Mouse (Mus musculus) forebrain, embryonic 11.5 days (tissue): ENCODE data around the gene Prl3a1. TPM values are rescaled to one million over a fixed set of nuclear protein-coding genes. Genes with fewer than 3 reads are reported as not detected.

Source experiments
- ATAC-seq: fragments of 200-750 bp; cut with Nextera tagmentation; replicated peaks from 2 replicates; pipeline ENCODE4 v1.8.0; 2017; ENCODE audit warnings: moderate TSS enrichment; ENCODE audit not compliant: low FRiP score
- DNase-seq: peaks from one replicate; pipeline ENCODE4 v3.0.0-alpha.2; 2017; ENCODE audit warnings: low spot score
- H3K27ac ChIP-seq: fragments of 300-500 bp; sonication (generic); 2 replicates; pipeline ENCODE4 v1.5.1; 2014; ENCODE audit warnings: low read depth, low read length
- H3K27me3 ChIP-seq: fragments of 300-500 bp; sonication (generic); 2 replicates; pipeline ENCODE4 v1.6.1; 2014; ENCODE audit warnings: mild to moderate bottlenecking, low read length, mixed read lengths; ENCODE audit not compliant: control insufficient read depth, insufficient read depth
- H3K36me3 ChIP-seq: fragments of 300-500 bp; sonication (generic); 2 replicates; pipeline ENCODE4 v1.6.1; 2014; ENCODE audit warnings: mild to moderate bottlenecking, low read length, moderate library complexity, mixed read lengths; ENCODE audit not compliant: control insufficient read depth, insufficient read depth
- H3K4me1 ChIP-seq: fragments of 300-500 bp; sonication (generic); replicated peaks from 2 replicates; pipeline ENCODE4 v1.6.1; 2014; ENCODE audit warnings: low read length, mixed read lengths; ENCODE audit not compliant: control insufficient read depth, insufficient read depth
- H3K4me2 ChIP-seq: fragments of 300-500 bp; sonication (generic); 2 replicates; pipeline ENCODE4 v1.6.1; 2014; ENCODE audit warnings: low read depth, mild to moderate bottlenecking, low read length, moderate library complexity, mixed read lengths; ENCODE audit not compliant: severe bottlenecking
- H3K4me3 ChIP-seq: fragments of 300-500 bp; sonication (generic); 2 replicates; pipeline ENCODE4 v1.5.1; 2014; ENCODE audit warnings: low read depth, low read length
- H3K9ac ChIP-seq: fragments of 300-500 bp; sonication (generic); 2 replicates; pipeline ENCODE4 v1.6.1; 2014; ENCODE audit warnings: low read length
- H3K9me3 ChIP-seq: fragments of 300-500 bp; sonication (generic); 2 replicates; pipeline ENCODE4 v1.6.1; 2016; ENCODE audit warnings: low read length, mixed read lengths; ENCODE audit not compliant: control insufficient read depth
- WGBS: fragments of 180-500 bp; shearing (Covaris S2); extraction: QIAGEN DNeasy Blood & Tissue Kit; methylation state at CpG from one replicate; pipeline ENCODE4 v1.1.7; 2014; 5-methylcytosine and 5-hydroxymethylcytosine counted together
- polyA plus RNA-seq: library from polyadenylated mRNA; unstranded; fragments of >200 nt; fragmentation: Nextera tagmentation; extraction: Ambion mirVana; gene quantifications from 2 replicates; pipeline ENCODE4 v1.2.1, GENCODE M21; 2014

Prl3a1 gene
- polyA plus RNA-seq: not detected in 2 replicates

DNA sequence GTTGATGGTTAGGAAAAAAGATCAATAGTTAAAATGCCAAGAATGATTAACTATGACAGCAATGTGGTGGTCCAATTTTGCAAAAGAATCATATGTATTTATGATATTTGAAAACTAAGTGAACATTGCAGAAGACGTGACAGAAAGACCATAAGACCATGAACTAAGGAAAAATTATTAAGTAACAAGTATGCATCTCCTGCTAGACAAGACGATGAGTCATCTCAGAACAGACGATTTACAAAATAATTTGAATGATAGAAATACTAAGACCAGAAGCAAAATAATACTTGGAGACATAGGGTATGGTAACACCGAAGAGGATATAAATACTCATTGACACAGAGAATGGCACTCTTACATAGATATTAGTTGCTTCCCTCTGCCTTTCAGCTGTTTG, at the start of gene Prl3a1:
Prl3a1 (plus strand) TSS at position 301 of the 400 bp plus-strand sequence.
- no peak within 1 kb of the TSS for H3K9ac ChIP-seq
- no peaks in the 10 kb centered on the region for H3K27me3 ChIP-seq
- no peaks in the 10 kb centered on the region for H3K9me3 ChIP-seq
- ATAC-seq (no peak), DNase-seq (no peak)
- H3K27ac ChIP-seq: no peak within 1 kb of the TSS
- H3K4me1 ChIP-seq: no peaks in the 10 kb centered on the region
- no peaks in the 10 kb centered on the region for H3K36me3 ChIP-seq
- no peak within 1 kb of the TSS for H3K4me2 ChIP-seq
- no peak within 1 kb of the TSS for H3K4me3 ChIP-seq
- 93% methylated on average over 4 of the region's 4 CpGs for WGBS

DNA sequence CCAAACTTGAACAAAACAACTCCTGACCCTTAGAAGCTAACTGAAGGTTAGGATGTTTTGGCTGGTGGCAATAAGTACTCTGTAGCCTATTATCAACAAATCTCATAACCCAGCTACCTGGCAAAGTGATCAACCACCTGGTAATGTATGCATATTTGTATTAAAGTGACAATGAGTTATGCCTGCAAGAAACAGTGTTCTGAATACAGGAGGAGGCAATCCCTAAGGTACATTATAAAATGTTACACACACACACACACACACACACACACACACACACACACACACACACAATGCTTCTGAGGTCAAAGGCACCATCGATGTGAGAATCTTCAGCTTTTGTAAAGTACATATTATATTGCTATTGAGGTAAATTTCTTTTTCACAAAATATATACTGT, 17.7 kb upstream of the Prl3a1 start, which contains the start of gene Prl3b1:
Prl3b1 (plus strand) TSS at position 301 of the 400 bp plus-strand sequence.
- Histone ChIP-seq H3K4me2 (no peak within 1 kb of the TSS), H3K9ac (no peak within 1 kb of the TSS), H3K9me3 (no peaks in the 10 kb centered on the region), H3K27me3 (no peaks in the 10 kb centered on the region), H3K4me3 (no peak within 1 kb of the TSS), H3K27ac (no peak within 1 kb of the TSS), H3K36me3 (no peaks in the 10 kb centered on the region), H3K4me1 (no peaks in the 10 kb centered on the region)
- DNase-seq (no peak), ATAC-seq (no peak)
- WGBS: 86% methylated on average over 1 of the region's 1 CpGs

DNA sequence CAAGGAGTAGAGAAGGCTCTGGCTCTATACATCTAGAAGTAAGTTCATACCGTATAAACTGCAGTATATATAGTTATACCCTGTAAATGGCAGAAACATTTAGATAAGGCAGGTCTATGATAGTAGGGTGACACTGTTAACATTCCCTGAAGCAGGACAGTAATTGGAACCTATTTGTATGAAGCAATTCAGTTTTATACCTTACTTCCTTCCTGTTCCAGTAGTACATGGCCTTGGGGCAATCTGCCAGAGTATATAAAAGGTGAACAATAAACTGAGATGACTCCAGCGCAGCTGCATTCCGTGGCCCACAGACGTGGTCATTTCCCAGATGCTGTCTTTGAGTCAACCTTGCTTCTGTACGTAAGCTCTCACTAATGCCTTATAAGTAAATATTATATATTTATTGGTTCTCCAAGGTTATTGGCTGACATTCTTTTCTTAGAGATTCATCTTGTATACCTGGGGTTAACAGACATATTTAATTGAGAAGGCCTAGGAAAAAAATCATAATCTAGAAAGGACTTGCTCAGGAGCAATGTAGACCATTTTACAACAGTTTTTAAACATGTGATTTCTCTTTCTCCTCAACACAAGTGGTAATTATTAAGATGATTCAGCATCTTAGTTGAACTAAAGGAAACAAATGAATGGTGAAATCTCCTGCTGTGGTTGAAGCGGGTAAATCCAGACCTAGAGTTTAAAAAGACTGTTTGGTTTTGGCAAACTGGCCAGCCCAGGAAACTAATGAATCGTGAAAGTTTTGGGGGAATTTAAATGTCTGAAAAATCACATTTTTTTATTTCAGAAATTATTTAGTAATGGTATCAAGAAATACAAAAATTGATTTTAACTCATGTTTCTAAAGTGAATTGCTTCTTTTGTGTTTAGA, 53.3 kb downstream of the Prl3a1 start, which contains the start of gene Prl6a1:
Prl6a1 (plus strand) TSS at position 294 of the 892 bp plus-strand sequence.
- DNase-seq (no peak), ATAC-seq (no peak)
- H3K4me2 ChIP-seq: no peak within 1 kb of the TSS
- no peaks in the 10 kb centered on the region for H3K9me3 ChIP-seq
- H3K36me3 ChIP-seq: no peaks in the 10 kb centered on the region
- 86% methylated on average over 7 of the region's 7 CpGs for WGBS
- H3K9ac ChIP-seq: no peak within 1 kb of the TSS
- H3K27ac ChIP-seq: no peak within 1 kb of the TSS
- no peaks in the 10 kb centered on the region for H3K27me3 ChIP-seq
- no peaks in the 10 kb centered on the region for H3K4me1 ChIP-seq
- H3K4me3 ChIP-seq: no peak within 1 kb of the TSS

Other genes with a start within 250 kb of the Prl3a1 start
- not detected in 2 replicates for gene Prl, start 201.9 kb upstream of the Prl3a1 start, polyA plus RNA-seq
- gene Prl3d1, start 165.2 kb upstream of the Prl3a1 start, polyA plus RNA-seq: not detected in 2 replicates
- not detected in 2 replicates for gene Prl3d2, start 137.7 kb upstream of the Prl3a1 start, polyA plus RNA-seq
- gene Prl3d3, start 102.6 kb upstream of the Prl3a1 start, polyA plus RNA-seq: not detected in 2 replicates
- gene Prl3c1, start 62.8 kb upstream of the Prl3a1 start, polyA plus RNA-seq: not detected in 2 replicates
- 0.43 TPM in 1 of 2 replicates, not detected in the other for gene Prl3b1, start 17.6 kb upstream of the Prl3a1 start, polyA plus RNA-seq
- not detected in 2 replicates for gene Prl6a1, start 53.2 kb downstream of the Prl3a1 start, polyA plus RNA-seq
- gene Prl8a2, start 86.2 kb downstream of the Prl3a1 start, polyA plus RNA-seq: not detected in 2 replicates
- gene Prl2b1, start 131.4 kb downstream of the Prl3a1 start, polyA plus RNA-seq: not detected in 2 replicates
- not detected in 2 replicates for gene Prl8a6, start 179.3 kb downstream of the Prl3a1 start, polyA plus RNA-seq